Comparison of ENCODE assay signal across 13 mouse cellular contexts in genomic region chrX:151197778-151198177, GRCm38 (mm10). TPM values are rescaled to one million over a fixed set of nuclear protein-coding genes. Genes with fewer than 3 reads are reported as not detected.
DNase-seq lines count a peak whose midpoint lies in the region; ATAC-seq and TF ChIP-seq lines count a peak whose summit lies in the region.
"Had no signal": no experiment of that assay in that cellular context is flagged by ENCODE, and none has a peak within 500 bp of the region (broad histone marks: within the 10 kb centered on the region; RNA-seq: fewer than 3 reads in every experiment).

Gene Wnk3 (plus strand): TSS chrX:151198078.

- DNase-seq in layer of hippocampus, adult 2 months (ENCODE audit: low spot score in 2 of 2) = no peak
- no peak for DNase-seq in layer of hippocampus, adult 9-11 months
- no peak for DNase-seq in left cerebral cortex, adult 8-10 months (ENCODE audit: low spot score in 2 of 2)
- DNase-seq in thymus, postnatal 14 days = no peak
- DNase-seq: cerebellum, postnatal 36 days; lung, postnatal 4 days had no signal

- H3K4me2 ChIP-seq in forebrain, embryonic 16.5 days (ENCODE audit: low read length) = no peak within 1 kb of the TSS
- no peak within 1 kb of the TSS for H3K4me2 ChIP-seq in neural tube, embryonic 12.5 days (replicated peaks)
- no peak within 1 kb of the TSS for H3K4me2 ChIP-seq in kidney, embryonic 15.5 days
- H3K4me2 ChIP-seq: liver, embryonic 11.5 days had no signal

- no peaks in the 10 kb centered on the region for H3K4me1 ChIP-seq in forebrain, embryonic 16.5 days (replicated peaks; ENCODE audit: control insufficient read depth, insufficient read depth, low read length)
- H3K4me1 ChIP-seq in neural tube, embryonic 12.5 days = no peaks in the 10 kb centered on the region
- no peaks in the 10 kb centered on the region for H3K4me1 ChIP-seq in kidney, embryonic 15.5 days
- H3K4me1 ChIP-seq: heart, embryonic 10.5 days had no signal

- no peaks in the 10 kb centered on the region for H3K27me3 ChIP-seq in forebrain, embryonic 16.5 days (replicated peaks; ENCODE audit: control insufficient read depth, insufficient read depth, low read length)
- no peaks in the 10 kb centered on the region for H3K27me3 ChIP-seq in neural tube, embryonic 12.5 days (replicated peaks)
- peaks cover 5% of the 10 kb centered on the region; the same call in 1 of the 2 replicates for H3K27me3 ChIP-seq in kidney, embryonic 15.5 days

- no peaks in the 10 kb centered on the region for H3K36me3 ChIP-seq in forebrain, embryonic 16.5 days (ENCODE audit: control insufficient read depth, insufficient read depth)
- H3K36me3 ChIP-seq in neural tube, embryonic 12.5 days = no peaks in the 10 kb centered on the region
- H3K36me3 ChIP-seq in kidney, embryonic 15.5 days = no peaks in the 10 kb centered on the region
- H3K36me3 ChIP-seq: heart, embryonic 10.5 days had no signal

- H3K9ac ChIP-seq in forebrain, embryonic 16.5 days (replicated peaks; ENCODE audit: low read depth, low read length) = no peak within 1 kb of the TSS
- H3K9ac ChIP-seq in neural tube, embryonic 12.5 days = no peak within 1 kb of the TSS
- H3K9ac ChIP-seq in kidney, embryonic 15.5 days = no peak within 1 kb of the TSS

- ATAC-seq in forebrain, embryonic 16.5 days = no peak
- ATAC-seq in neural tube, embryonic 12.5 days (ENCODE audit: low FRiP score, low read depth) = no peak
- no peak for ATAC-seq in kidney, embryonic 15.5 days (replicated peaks; ENCODE audit: low FRiP score)
- no peak for ATAC-seq in megakaryocyte-erythroid progenitor cell, adult 5-6 weeks (replicated peaks; ENCODE audit: low FRiP score, low TSS enrichment, poor library complexity, severe bottlenecking)

- TF ChIP-seq CTCF in layer of hippocampus, adult 2 months (conservative IDR thresholded peaks at IDR 0.05) = no peak

- no peaks in the 10 kb centered on the region for H3K9me3 ChIP-seq in forebrain, embryonic 16.5 days (ENCODE audit: control insufficient read depth, low read length)
- no peaks in the 10 kb centered on the region for H3K9me3 ChIP-seq in neural tube, embryonic 12.5 days
- no peaks in the 10 kb centered on the region for H3K9me3 ChIP-seq in kidney, embryonic 15.5 days (replicated peaks)
- H3K9me3 ChIP-seq: heart, embryonic 10.5 days had no signal

- no peak within 1 kb of the TSS for H3K27ac ChIP-seq in layer of hippocampus, adult 2 months
- H3K27ac ChIP-seq in forebrain, embryonic 16.5 days (ENCODE audit: low read length) = no peak within 1 kb of the TSS
- no peak within 1 kb of the TSS for H3K27ac ChIP-seq in neural tube, embryonic 12.5 days
- H3K27ac ChIP-seq in kidney, embryonic 15.5 days = no peak within 1 kb of the TSS
- H3K27ac ChIP-seq: heart, embryonic 10.5 days had no signal

- no peak within 1 kb of the TSS for H3K4me3 ChIP-seq in layer of hippocampus, adult 2 months
- H3K4me3 ChIP-seq in forebrain, embryonic 16.5 days (replicated peaks; ENCODE audit: low read length) = no peak within 1 kb of the TSS
- no peak within 1 kb of the TSS for H3K4me3 ChIP-seq in neural tube, embryonic 12.5 days
- no peak within 1 kb of the TSS for H3K4me3 ChIP-seq in kidney, embryonic 15.5 days (replicated peaks)
- H3K4me3 ChIP-seq: heart, embryonic 10.5 days had no signal

- 91% methylated on average over 2 of the region's 2 CpGs for WGBS in forebrain, embryonic 16.5 days
- WGBS in neural tube, embryonic 12.5 days = 94% methylated on average over 2 of the region's 2 CpGs
- whole genome bisulfite sequencing in kidney, embryonic 15.5 days = 95% methylated on average over 2 of the region's 2 CpGs

RNA-seq across cellular contexts. Expression of gene Wnk3, which starts in this region (rescaled TPM):
- total RNA-seq in layer of hippocampus, adult 2 months (2021) = 10 to 100 TPM; 38.4 to 41.6 TPM
- 13.8 and 17.0 TPM in 2 replicates for polyA plus RNA-seq in forebrain, embryonic 16.5 days (2015; fragmentation: Nextera tagmentation; extraction: Ambion mirVana)
- total RNA-seq in left cerebral cortex, adult 8-10 months (2022) = 10 to 100 TPM; 39.5 to 48.1 (median 46.0) TPM
- polyA plus RNA-seq in neural tube, embryonic 12.5 days (2016; fragmentation: Nextera tagmentation; extraction: Ambion mirVana) = 10.6 and 13.2 TPM in 2 replicates
- 1.9 and 2.2 TPM in 2 replicates for polyA plus RNA-seq in kidney, embryonic 15.5 days (2015; fragmentation: Nextera tagmentation; extraction: Ambion mirVana)
- total RNA-seq in megakaryocyte-erythroid progenitor cell, adult 5-6 weeks (2014; fragmentation: Nextera tagmentation) = not detected in 2 replicates
- not detected in 2 replicates for total RNA-seq in megakaryocyte-erythroid progenitor cell, adult 5-6 weeks (2017)
- total RNA-seq: neutrophil, adult 5-6 weeks had no signal

Comparison
In these comparisons a context has a peak if more than half of its experiments do, and no peak if none do; other contexts are left out.
1. RNA of gene Wnk3 (total RNA-seq): 39.5 to 48.1 TPM in left cerebral cortex, adult 8-10 months and 38.4 to 41.6 TPM in layer of hippocampus, adult 2 months; not detected in megakaryocyte-erythroid progenitor cell, adult 5-6 weeks; every median in the first group is over 10 times any median in the second.